18 mouse cellular contexts compared by ENCODE assay signal in the genomic region with DNA sequence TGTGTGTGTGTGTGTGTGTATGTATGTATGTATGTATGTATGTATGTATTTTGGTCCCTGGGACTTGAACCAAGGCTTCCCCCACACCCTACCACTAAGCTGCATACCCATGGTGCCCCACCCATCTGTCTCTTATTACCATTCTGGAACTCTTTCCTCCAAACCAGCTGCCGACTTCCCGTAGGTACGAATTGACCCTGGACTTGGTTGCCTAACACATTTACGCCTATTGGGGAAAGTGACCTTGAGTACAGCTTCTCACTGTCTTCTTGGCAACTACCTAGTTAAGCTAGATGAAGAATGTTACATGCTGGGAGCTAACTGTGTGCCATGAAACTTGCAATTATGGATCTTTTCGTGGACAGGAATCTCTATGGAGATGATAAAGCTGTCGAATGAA. TPM values are rescaled to one million over a fixed set of nuclear protein-coding genes. Genes with fewer than 3 reads are reported as not detected.
"Had no signal": no experiment of that assay in that cellular context is flagged by ENCODE, and none has a peak within 500 bp of the region (broad histone marks: within the 10 kb centered on the region; RNA-seq: fewer than 3 reads in every experiment).

No protein-coding gene starts in this region.

- H3K9ac ChIP-seq: liver, embryonic 13.5 days; liver, postnatal 0 days; lung, embryonic 15.5 days; midbrain, embryonic 12.5 days; neural tube, embryonic 15.5 days had no signal

- H3K4me1 ChIP-seq: lung, embryonic 15.5 days; midbrain, embryonic 12.5 days; neural tube, embryonic 15.5 days had no signal

- DNase-seq: left cerebral cortex, postnatal 4 days; liver, embryonic 13.5 days; liver, postnatal 0 days; right cerebral cortex, adult 18-20 months; right cerebral cortex, postnatal 25 days; thymus, adult 18-20 months; thymus, postnatal 14 days had no signal

- ATAC-seq: liver, postnatal 0 days had no signal

- H3K4me2 ChIP-seq: liver, embryonic 13.5 days; lung, embryonic 15.5 days; midbrain, embryonic 12.5 days; neural tube, embryonic 15.5 days had no signal

- H3K27me3 ChIP-seq: liver, embryonic 13.5 days; lung, embryonic 15.5 days; midbrain, embryonic 12.5 days; neural tube, embryonic 15.5 days had no signal

- H3K9me3 ChIP-seq: liver, embryonic 13.5 days; lung, embryonic 15.5 days; megakaryocyte, embryonic 14.5 days; midbrain, embryonic 12.5 days; neural tube, embryonic 15.5 days had no signal

- H3K4me3 ChIP-seq: layer of hippocampus, adult 2 months; liver, embryonic 13.5 days; lung, embryonic 15.5 days; megakaryocyte, embryonic 14.5 days; midbrain, embryonic 12.5 days; neural tube, embryonic 15.5 days had no signal

- H3K27ac ChIP-seq: liver, embryonic 13.5 days; lung, embryonic 15.5 days; macrophage; midbrain, embryonic 12.5 days; neural tube, embryonic 15.5 days had no signal

RNA-seq across cellular contexts. Expression of a gene that starts 9.1 kb away (rescaled TPM):
- polyA plus RNA-seq: kidney, embryonic 14.5 days; limb, embryonic 14.5 days; liver, embryonic 13.5 days; liver, postnatal 0 days; lung, embryonic 15.5 days; macrophage; midbrain, embryonic 12.5 days; midbrain, postnatal 0 days; neural tube, embryonic 11.5 days; neural tube, embryonic 15.5 days; stomach, embryonic 14.5 days had no signal

RNA-seq across cellular contexts. Expression of a gene that starts 50.0 kb away (rescaled TPM):
- polyA plus RNA-seq: liver, embryonic 13.5 days; liver, postnatal 0 days; macrophage; neural tube, embryonic 11.5 days had no signal
